7 mouse cellular contexts compared by ENCODE assay signal in the genomic region with DNA sequence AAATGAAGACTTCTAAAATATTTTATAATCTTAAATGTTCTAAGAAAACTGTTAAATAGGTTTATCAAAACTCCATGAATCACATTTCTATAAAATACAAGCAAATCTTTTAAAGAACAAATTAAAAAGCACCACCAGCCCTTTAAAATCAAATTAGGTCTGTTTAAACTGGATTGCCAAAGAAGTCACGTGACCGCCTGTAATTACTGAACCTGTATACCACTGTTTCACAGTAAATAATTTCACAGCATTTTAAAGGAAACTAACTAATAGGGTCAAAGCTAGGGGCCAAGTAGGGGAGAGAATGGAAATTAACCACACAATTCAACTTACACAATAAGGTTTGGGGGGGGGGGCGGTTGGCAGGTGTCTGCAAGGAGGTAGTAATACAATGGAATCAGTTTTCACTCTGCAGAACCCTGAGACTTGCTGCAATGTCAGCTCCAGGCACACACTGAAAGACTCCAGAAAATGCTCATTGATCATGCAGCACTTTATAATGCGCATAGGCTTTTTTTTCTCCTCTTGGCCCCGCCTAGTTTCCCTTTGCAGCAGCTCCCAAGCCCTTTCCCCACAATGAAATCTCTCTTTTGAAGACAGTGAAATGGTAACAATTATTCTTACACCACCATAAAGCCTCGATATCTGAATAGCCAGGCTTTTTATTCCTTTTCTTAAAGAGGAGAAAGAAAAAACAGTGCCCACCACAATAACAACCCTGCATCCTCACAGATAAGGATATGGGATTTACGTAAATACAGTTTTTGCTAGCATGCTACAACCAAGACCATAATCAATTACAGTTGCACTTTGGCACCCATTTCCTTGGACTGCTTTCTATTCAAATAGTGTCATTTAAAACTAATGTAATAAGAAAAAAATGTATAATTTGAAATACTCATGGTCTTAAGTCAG. TPM values are rescaled to one million over a fixed set of nuclear protein-coding genes. Genes with fewer than 3 reads are reported as not detected.
DNase-seq lines count a peak whose midpoint lies in the region; ATAC-seq and TF ChIP-seq lines count a peak whose summit lies in the region.

No protein-coding gene starts in this region.

- peaks cover 20% of the 10 kb centered on the region for H3K79me2 ChIP-seq in MEL (ENCODE audit: control insufficient read depth, insufficient read depth, low read length, poor library complexity)

- no peak for ATAC-seq in hindbrain, embryonic 15.5 days (ENCODE audit: low FRiP score, low read depth)
- ATAC-seq in midbrain, embryonic 13.5 days = peak; percentile 51

- TF ChIP-seq EP300 in MEL (IDR thresholded peaks at IDR 0.05; ENCODE audit: low read depth in 1 of 2, low read length in 2 of 2) = peak in 1 of 2 experiments; percentile 62; a peak in 2 of 4 replicates

- H3K27ac ChIP-seq in MEL (ENCODE audit: control insufficient read depth, low read depth, low read length) = peak overlapping the region; percentile 36
- 0 out of 2 replicates have a peak overlapping the region, but pooled peaks have one; percentile 14 for H3K27ac ChIP-seq in hindbrain, embryonic 15.5 days (replicated peaks)
- H3K27ac ChIP-seq in midbrain, embryonic 13.5 days = peak overlapping the region; percentile 31; the same call in 1 of the 2 replicates

- H3K9ac ChIP-seq in MEL (ENCODE audit: control insufficient read depth, low read depth, low read length, poor library complexity, severe bottlenecking) = no peak overlapping the region
- H3K9ac ChIP-seq in hindbrain, embryonic 15.5 days = peak overlapping the region; percentile 29; the same call in 1 of the 2 replicates
- H3K9ac ChIP-seq in midbrain, embryonic 13.5 days (replicated peaks) = peak overlapping the region; percentile 37; the same call in 1 of the 2 replicates

- no peak for TF ChIP-seq CTCF in MEL (IDR thresholded peaks at IDR 0.05 in 2 of 3, conservative IDR thresholded peaks at IDR 0.05 in 1 of 3; ENCODE audit: control insufficient read depth in 1 of 3, insufficient read depth in 1 of 3, low read depth in 2 of 3, low read length in 3 of 3, poor library complexity in 1 of 3, severe bottlenecking in 1 of 3)

- H3K27me3 ChIP-seq in MEL (ENCODE audit: control insufficient read depth in 1 of 2, insufficient read depth in 2 of 2, low read length in 2 of 2) = no peaks in the 10 kb centered on the region
- no peaks in the 10 kb centered on the region for H3K27me3 ChIP-seq in hindbrain, embryonic 15.5 days
- no peaks in the 10 kb centered on the region for H3K27me3 ChIP-seq in midbrain, embryonic 13.5 days

- H3K4me1 ChIP-seq in MEL (ENCODE audit: control insufficient read depth in 1 of 2, insufficient read depth in 2 of 2, low read length in 2 of 2) = peaks cover 5 to 13% of the 10 kb centered on the region in 2 experiments; a peak in 3 of 4 replicates
- peaks cover 24% of the 10 kb centered on the region for H3K4me1 ChIP-seq in hindbrain, embryonic 15.5 days (replicated peaks)
- peaks cover 25% of the 10 kb centered on the region for H3K4me1 ChIP-seq in midbrain, embryonic 13.5 days (replicated peaks)

- peak overlapping the region in 1 of 2 experiments; percentile 62; a peak in 2 of 4 replicates for H3K4me3 ChIP-seq in MEL (ENCODE audit: control insufficient read depth in 1 of 2, insufficient read depth in 1 of 2, low read depth in 2 of 2, low read length in 2 of 2)
- H3K4me3 ChIP-seq in hindbrain, embryonic 15.5 days = peak overlapping the region; percentile 44
- peak overlapping the region; percentile 24 for H3K4me3 ChIP-seq in midbrain, embryonic 13.5 days (replicated peaks)

- H3K4me2 ChIP-seq in hindbrain, embryonic 15.5 days = peak overlapping the region; percentile 61
- H3K4me2 ChIP-seq in midbrain, embryonic 13.5 days (replicated peaks) = peak overlapping the region; percentile 45

- TF ChIP-seq RAD21 in MEL (IDR thresholded peaks at IDR 0.05; ENCODE audit: low read depth, low read length) = no peak

- H3K36me3 ChIP-seq in MEL (ENCODE audit: control insufficient read depth in 1 of 2, insufficient read depth in 2 of 2, low read length in 2 of 2) = peaks cover 6 to 23% of the 10 kb centered on the region in 2 experiments
- no peaks in the 10 kb centered on the region for H3K36me3 ChIP-seq in hindbrain, embryonic 15.5 days
- H3K36me3 ChIP-seq in midbrain, embryonic 13.5 days = no peaks in the 10 kb centered on the region

- no peak for TF ChIP-seq POLR2A in MEL (IDR thresholded peaks at IDR 0.05; ENCODE audit: control insufficient read depth in 1 of 2, insufficient read depth in 1 of 2, low read depth in 1 of 2, low read length in 2 of 2, poor library complexity in 1 of 2)

- peak; percentile 39 for DNase-seq in MEL (ENCODE audit: low read depth, low spot score)
- peak; percentile 12 for DNase-seq in embryo, embryonic 10 days (ENCODE audit: low spot score)
- no peak for DNase-seq in thymus, postnatal 36 days
- DNase-seq in left cerebral cortex, adult 8-10 months (ENCODE audit: low spot score in 2 of 2) = no peak
- DNase-seq in adrenal gland, adult 2 months = no peak

- 25% methylated on average over 7 of the region's 7 CpGs for WGBS in hindbrain, embryonic 15.5 days
- WGBS in midbrain, embryonic 13.5 days = 22% methylated on average over 7 of the region's 7 CpGs

- no peaks in the 10 kb centered on the region for H3K9me3 ChIP-seq in MEL (replicated peaks; ENCODE audit: insufficient read depth, low read length)
- no peaks in the 10 kb centered on the region for H3K9me3 ChIP-seq in hindbrain, embryonic 15.5 days
- no peaks in the 10 kb centered on the region for H3K9me3 ChIP-seq in midbrain, embryonic 13.5 days

TF ChIP-seq in MEL, 35 proteins besides CTCF, POLR2A, EP300 and RAD21 (continues in another document):
- TF ChIP-seq KAT2A (conservative IDR thresholded peaks at IDR 0.05; ENCODE audit: low read depth, low read length) (no peak), NELFE (IDR thresholded peaks at IDR 0.05; ENCODE audit: low read depth, low read length) (no peak), ZNF384 (IDR thresholded peaks at IDR 0.05; ENCODE audit: low read depth, low read length) (peak; percentile 37; the same call in 1 of the 2 replicates), GATA1 (IDR thresholded peaks at IDR 0.05; ENCODE audit: low read depth, low read length) (peak; percentile 55), ZC3H11A (IDR thresholded peaks at IDR 0.05; ENCODE audit: low read depth, low read length) (no peak), ZMIZ1 (IDR thresholded peaks at IDR 0.05; ENCODE audit: low read depth, low read length) (no peak), MYB (IDR thresholded peaks at IDR 0.05; ENCODE audit: low read depth, low read length) (no peak), TBP (IDR thresholded peaks at IDR 0.05; ENCODE audit: low read depth, low read length) (no peak), USF2 (IDR thresholded peaks at IDR 0.05; ENCODE audit: borderline replicate concordance in 1 of 2, insufficient read depth in 1 of 2, low read depth in 1 of 2, low read length in 2 of 2) (no peak), SMC3 (IDR thresholded peaks at IDR 0.05; ENCODE audit: low read depth, low read length) (no peak), MAX (IDR thresholded peaks at IDR 0.05; ENCODE audit: low read length) (no peak), CHD1 (IDR thresholded peaks at IDR 0.05; ENCODE audit: low read depth, low read length) (no peak), POLR2AphosphoS5 (IDR thresholded peaks at IDR 0.05; ENCODE audit: borderline replicate concordance, low read depth, low read length) (no peak), CHD2 (IDR thresholded peaks at IDR 0.05; ENCODE audit: low read length) (no peak), TAL1 (IDR thresholded peaks at IDR 0.05; ENCODE audit: low read length) (peak; percentile 71), HCFC1 (IDR thresholded peaks at IDR 0.05; ENCODE audit: low read depth, low read length) (no peak), POLR2AphosphoS2 (IDR thresholded peaks at IDR 0.05; ENCODE audit: low read length) (no peak), MYC (IDR thresholded peaks at IDR 0.05; ENCODE audit: low read depth, low read length) (no peak), ZKSCAN1 (IDR thresholded peaks at IDR 0.05; ENCODE audit: low read depth, low read length) (no peak), NRF1 (IDR thresholded peaks at IDR 0.05; ENCODE audit: insufficient read depth, low read depth, low read length, poor library complexity, severe bottlenecking) (no peak), JUND (IDR thresholded peaks at IDR 0.05; ENCODE audit: low read depth, low read length) (no peak), MXI1 (IDR thresholded peaks at IDR 0.05; ENCODE audit: low read depth, low read length) (no peak), MAZ (IDR thresholded peaks at IDR 0.05; ENCODE audit: low read depth, low read length) (no peak), GABPA (IDR thresholded peaks at IDR 0.05; ENCODE audit: low read depth, low read length) (no peak), UBTF (IDR thresholded peaks at IDR 0.05; ENCODE audit: borderline replicate concordance, insufficient read depth, low read depth, low read length) (no peak), MAFK (IDR thresholded peaks at IDR 0.05; ENCODE audit: borderline replicate concordance, low read depth, low read length) (no peak), ELF1 (IDR thresholded peaks at IDR 0.05; ENCODE audit: low read depth, low read length) (no peak), SIN3A (IDR thresholded peaks at IDR 0.05; ENCODE audit: low read length) (no peak)

RNA-seq across cellular contexts. Expression of gene Ankrd17, which starts 27.9 kb away (rescaled TPM):
- 34.6 and 37.5 TPM in 2 replicates for total RNA-seq in MEL (2012; rRNA removed)
- polyA plus RNA-seq in MEL (2012; ENCODE audit: insufficient read depth in 1 of 2, insufficient read length in 2 of 2, low read depth in 1 of 2, low replicate concordance in 2 of 2, missing spikeins in 1 of 2) = 10 to 100 TPM; 35.0 to 67.3 TPM
- 26.5 and 28.8 TPM in 2 replicates for polyA plus RNA-seq in hindbrain, embryonic 15.5 days (2015; fragmentation: Nextera tagmentation; extraction: Ambion mirVana)
- polyA plus RNA-seq in midbrain, embryonic 13.5 days (2015; fragmentation: Nextera tagmentation; extraction: Ambion mirVana) = 31.5 and 32.2 TPM in 2 replicates
- total RNA-seq in left cerebral cortex, adult 8-10 months (2022) = 100 to 1,000 TPM; 106 to 116 (median 113) TPM
- 100 to 1,000 TPM in 1 of 2 experiments, 10 to 100 TPM in 1; 68.6 to 108 TPM for total RNA-seq in adrenal gland, adult 2 months (2021)
- polyA plus RNA-seq in adrenal gland, adult 2 months (2012; rRNA removed) = 12.0 and 14.5 TPM in 2 replicates

RNA-seq across cellular contexts. Expression of gene Gm9958, which starts 28.6 kb away (rescaled TPM):
- total RNA-seq in MEL (2012; rRNA removed) = 0.33 and 0.77 TPM in 2 replicates
- polyA plus RNA-seq in MEL (2012; ENCODE audit: insufficient read depth in 1 of 2, insufficient read length in 2 of 2, low read depth in 1 of 2, low replicate concordance in 2 of 2, missing spikeins in 1 of 2) = 1 to 10 TPM in 1 of 2 experiments, not detected in 1; 1.6 TPM
- 4.7 and 4.8 TPM in 2 replicates for polyA plus RNA-seq in hindbrain, embryonic 15.5 days (2015; fragmentation: Nextera tagmentation; extraction: Ambion mirVana)
- 6.5 and 6.9 TPM in 2 replicates for polyA plus RNA-seq in midbrain, embryonic 13.5 days (2015; fragmentation: Nextera tagmentation; extraction: Ambion mirVana)
- 1 to 10 TPM; 1.5 to 3.1 (median 2.2) TPM for total RNA-seq in left cerebral cortex, adult 8-10 months (2022)
- 1 to 10 TPM; 2.3 to 3.0 TPM for total RNA-seq in adrenal gland, adult 2 months (2021)
- 0.66 and 1.1 TPM in 2 replicates for polyA plus RNA-seq in adrenal gland, adult 2 months (2012; rRNA removed)

Comparison
In these comparisons a context has a peak if more than half of its experiments do, and no peak if none do; other contexts are left out.
1. DNase-seq: peak in MEL (single experiment) and embryo, embryonic 10 days (single experiment); none in thymus, postnatal 36 days (0 of 2), left cerebral cortex, adult 8-10 months (0 of 2) and adrenal gland, adult 2 months (single experiment).
2. Peak in every context shown above with its lines, with median percentiles within 50 percentile points of each other: H3K27ac ChIP-seq.